Mouse (Mus musculus): ENCODE measurements around the gene Schip1. TPM values are rescaled to one million over a fixed set of nuclear protein-coding genes. Genes with fewer than 3 reads are reported as not detected.

Schip1 gene
- polyA plus RNA-seq, 1 experiment from 2014 or later = 76.9 TPM

- Histone ChIP-seq H3K4me2 (ENCODE audit: low read depth, low read length, severe bottlenecking) (no peak overlapping the region), H3K9ac (ENCODE audit: low read length) (no peak overlapping the region), H3K4me1 (replicated peaks; ENCODE audit: control insufficient read depth, insufficient read depth, low read length) (no peaks in the 10 kb centered on the region), H3K36me3 (ENCODE audit: control insufficient read depth, insufficient read depth, low read length) (no peaks in the 10 kb centered on the region), H3K27me3 (ENCODE audit: control insufficient read depth, insufficient read depth, low read length) (no peaks in the 10 kb centered on the region), H3K4me3 (ENCODE audit: low read depth, low read length) (no peak overlapping the region), H3K27ac (ENCODE audit: low read depth, low read length) (no peak overlapping the region), H3K9me3 (ENCODE audit: control insufficient read depth, low read length) (no peaks in the 10 kb centered on the region)
- WGBS = 22% methylated on average over 4 of the region's 4 CpGs
- no peak for DNase-seq (ENCODE audit: low spot score)
- ATAC-seq (replicated peaks; ENCODE audit: low FRiP score) = no peak
Measured at GRCm38 (mm10) chr3:68306726-68307125, 242.1 kb downstream of the Schip1 start.

GRCm38 (mm10) chr3:68325575-68325974, 261.0 kb downstream of the Schip1 start:
- Histone ChIP-seq H3K27me3 (ENCODE audit: control insufficient read depth, insufficient read depth, low read length) (no peaks in the 10 kb centered on the region), H3K4me1 (replicated peaks; ENCODE audit: control insufficient read depth, insufficient read depth, low read length) (no peaks in the 10 kb centered on the region), H3K36me3 (ENCODE audit: control insufficient read depth, insufficient read depth, low read length) (no peaks in the 10 kb centered on the region), H3K27ac (ENCODE audit: low read depth, low read length) (no peak overlapping the region), H3K4me2 (ENCODE audit: low read depth, low read length, severe bottlenecking) (no peak overlapping the region), H3K9ac (ENCODE audit: low read length) (no peak overlapping the region), H3K9me3 (ENCODE audit: control insufficient read depth, low read length) (no peaks in the 10 kb centered on the region), H3K4me3 (ENCODE audit: low read depth, low read length) (no peak overlapping the region)
- no peak for DNase-seq (ENCODE audit: low spot score)
- 86% methylated on average over 6 of the region's 6 CpGs for WGBS
- ATAC-seq (replicated peaks; ENCODE audit: low FRiP score) = no peak

GRCm38 (mm10) chr3:68332515-68332914, 267.9 kb downstream of the Schip1 start:
- H3K27ac ChIP-seq (ENCODE audit: low read depth, low read length) = no peak overlapping the region
- no peak overlapping the region for H3K4me3 ChIP-seq (ENCODE audit: low read depth, low read length)
- no peaks in the 10 kb centered on the region for H3K9me3 ChIP-seq (ENCODE audit: control insufficient read depth, low read length)
- ATAC-seq (replicated peaks; ENCODE audit: low FRiP score) (no peak), DNase-seq (ENCODE audit: low spot score) (no peak)
- no peak overlapping the region for H3K9ac ChIP-seq (ENCODE audit: low read length)
- no peaks in the 10 kb centered on the region for H3K36me3 ChIP-seq (ENCODE audit: control insufficient read depth, insufficient read depth, low read length)
- no peaks in the 10 kb centered on the region for H3K4me1 ChIP-seq (replicated peaks; ENCODE audit: control insufficient read depth, insufficient read depth, low read length)
- WGBS = 68% methylated on average over 2 of the region's 2 CpGs
- no peaks in the 10 kb centered on the region for H3K27me3 ChIP-seq (ENCODE audit: control insufficient read depth, insufficient read depth, low read length)
- no peak overlapping the region for H3K4me2 ChIP-seq (ENCODE audit: low read depth, low read length, severe bottlenecking)

- DNase-seq (ENCODE audit: low spot score) = no peak
- Histone ChIP-seq H3K4me3 (ENCODE audit: low read depth, low read length) (no peak overlapping the region), H3K4me2 (ENCODE audit: low read depth, low read length, severe bottlenecking) (no peak overlapping the region), H3K36me3 (ENCODE audit: control insufficient read depth, insufficient read depth, low read length) (no peaks in the 10 kb centered on the region), H3K27me3 (ENCODE audit: control insufficient read depth, insufficient read depth, low read length) (no peaks in the 10 kb centered on the region), H3K4me1 (replicated peaks; ENCODE audit: control insufficient read depth, insufficient read depth, low read length) (no peaks in the 10 kb centered on the region), H3K9ac (ENCODE audit: low read length) (no peak overlapping the region), H3K9me3 (ENCODE audit: control insufficient read depth, low read length) (no peaks in the 10 kb centered on the region), H3K27ac (ENCODE audit: low read depth, low read length) (no peak overlapping the region)
- WGBS = 93% methylated on average over 4 of the region's 4 CpGs
- ATAC-seq (replicated peaks; ENCODE audit: low FRiP score) = no peak
Measured at GRCm38 (mm10) chr3:68335501-68335900, 270.9 kb downstream of the Schip1 start.

- Histone ChIP-seq H3K4me1 (replicated peaks; ENCODE audit: control insufficient read depth, insufficient read depth, low read length) (0 out of 2 replicates have a peak, but pooled peaks cover 2% of the 10 kb centered on the region), H3K27ac (ENCODE audit: low read depth, low read length) (no peak overlapping the region), H3K27me3 (ENCODE audit: control insufficient read depth, insufficient read depth, low read length) (no peaks in the 10 kb centered on the region), H3K4me3 (ENCODE audit: low read depth, low read length) (no peak overlapping the region), H3K9me3 (ENCODE audit: control insufficient read depth, low read length) (no peaks in the 10 kb centered on the region), H3K36me3 (ENCODE audit: control insufficient read depth, insufficient read depth, low read length) (no peaks in the 10 kb centered on the region), H3K4me2 (ENCODE audit: low read depth, low read length, severe bottlenecking) (no peak overlapping the region), H3K9ac (ENCODE audit: low read length) (no peak overlapping the region)
- 88% methylated on average over 6 of the region's 6 CpGs for WGBS
- no peak for DNase-seq (ENCODE audit: low spot score)
- no peak for ATAC-seq (replicated peaks; ENCODE audit: low FRiP score)
Measured at GRCm38 (mm10) chr3:68350624-68351023, 286.0 kb downstream of the Schip1 start.

- H3K4me3 ChIP-seq (ENCODE audit: low read depth, low read length) = no peak overlapping the region
- 0 out of 2 replicates have a peak, but pooled peaks cover 2% of the 10 kb centered on the region for H3K4me1 ChIP-seq (replicated peaks; ENCODE audit: control insufficient read depth, insufficient read depth, low read length)
- WGBS = 77% methylated on average over 3 of the region's 3 CpGs
- no peak overlapping the region for H3K4me2 ChIP-seq (ENCODE audit: low read depth, low read length, severe bottlenecking)
- no peak overlapping the region for H3K27ac ChIP-seq (ENCODE audit: low read depth, low read length)
- H3K9ac ChIP-seq (ENCODE audit: low read length) = no peak overlapping the region
- H3K36me3 ChIP-seq (ENCODE audit: control insufficient read depth, insufficient read depth, low read length) = no peaks in the 10 kb centered on the region
- ATAC-seq (replicated peaks; ENCODE audit: low FRiP score) (no peak), DNase-seq (ENCODE audit: low spot score) (no peak)
- no peaks in the 10 kb centered on the region for H3K9me3 ChIP-seq (ENCODE audit: control insufficient read depth, low read length)
- no peaks in the 10 kb centered on the region for H3K27me3 ChIP-seq (ENCODE audit: control insufficient read depth, insufficient read depth, low read length)
Measured at GRCm38 (mm10) chr3:68351461-68351860, 286.9 kb downstream of the Schip1 start.

- ATAC-seq (replicated peaks; ENCODE audit: low FRiP score) (no peak), DNase-seq (ENCODE audit: low spot score) (no peak)
- no peak overlapping the region for H3K27ac ChIP-seq (ENCODE audit: low read depth, low read length)
- no peaks in the 10 kb centered on the region for H3K36me3 ChIP-seq (ENCODE audit: control insufficient read depth, insufficient read depth, low read length)
- H3K4me2 ChIP-seq (ENCODE audit: low read depth, low read length, severe bottlenecking) = no peak overlapping the region
- no peak overlapping the region for H3K9ac ChIP-seq (ENCODE audit: low read length)
- H3K27me3 ChIP-seq (ENCODE audit: control insufficient read depth, insufficient read depth, low read length) = no peaks in the 10 kb centered on the region
- 90% methylated on average over 7 of the region's 7 CpGs for WGBS
- H3K4me3 ChIP-seq (ENCODE audit: low read depth, low read length) = no peak overlapping the region
- no peaks in the 10 kb centered on the region for H3K9me3 ChIP-seq (ENCODE audit: control insufficient read depth, low read length)
- H3K4me1 ChIP-seq (replicated peaks; ENCODE audit: control insufficient read depth, insufficient read depth, low read length) = 0 out of 2 replicates have a peak, but pooled peaks cover 2% of the 10 kb centered on the region
Measured at GRCm38 (mm10) chr3:68352961-68353360, 288.4 kb downstream of the Schip1 start.

- H3K36me3 ChIP-seq (ENCODE audit: control insufficient read depth, insufficient read depth, low read length) = no peaks in the 10 kb centered on the region
- no peak overlapping the region for H3K4me2 ChIP-seq (ENCODE audit: low read depth, low read length, severe bottlenecking)
- no peaks in the 10 kb centered on the region for H3K9me3 ChIP-seq (ENCODE audit: control insufficient read depth, low read length)
- H3K27ac ChIP-seq (ENCODE audit: low read depth, low read length) = no peak overlapping the region
- no peaks in the 10 kb centered on the region for H3K27me3 ChIP-seq (ENCODE audit: control insufficient read depth, insufficient read depth, low read length)
- ATAC-seq (replicated peaks; ENCODE audit: low FRiP score) = no peak
- H3K4me1 ChIP-seq (replicated peaks; ENCODE audit: control insufficient read depth, insufficient read depth, low read length) = no peaks in the 10 kb centered on the region
- no peak overlapping the region for H3K9ac ChIP-seq (ENCODE audit: low read length)
- no peak overlapping the region for H3K4me3 ChIP-seq (ENCODE audit: low read depth, low read length)
- 76% methylated on average over 3 of the region's 3 CpGs for WGBS
- no peak for DNase-seq (ENCODE audit: low spot score)
Measured at GRCm38 (mm10) chr3:68353492-68353891, 288.9 kb downstream of the Schip1 start.

GRCm38 (mm10) chr3:68356516-68356915, 291.9 kb downstream of the Schip1 start:
- Histone ChIP-seq H3K4me2 (ENCODE audit: low read depth, low read length, severe bottlenecking) (no peak overlapping the region), H3K36me3 (ENCODE audit: control insufficient read depth, insufficient read depth, low read length) (no peaks in the 10 kb centered on the region), H3K4me3 (ENCODE audit: low read depth, low read length) (no peak overlapping the region), H3K27ac (ENCODE audit: low read depth, low read length) (no peak overlapping the region), H3K4me1 (replicated peaks; ENCODE audit: control insufficient read depth, insufficient read depth, low read length) (no peaks in the 10 kb centered on the region), H3K9me3 (ENCODE audit: control insufficient read depth, low read length) (no peaks in the 10 kb centered on the region), H3K27me3 (ENCODE audit: control insufficient read depth, insufficient read depth, low read length) (no peaks in the 10 kb centered on the region), H3K9ac (ENCODE audit: low read length) (no peak overlapping the region)
- DNase-seq (ENCODE audit: low spot score) = no peak
- 78% methylated on average over 2 of the region's 2 CpGs for WGBS
- ATAC-seq (replicated peaks; ENCODE audit: low FRiP score) = no peak
